Mouse (Mus musculus) brain, adult 2 months (tissue): ENCODE measurements around the gene Cplx2.

ENCODE experiments used
- DNase-seq: peaks from one replicate; pipeline ENCODE4 v3.0.0; 2011; ENCODE audit warnings: low read depth, low spot score

The Cplx2 gene

DNA sequence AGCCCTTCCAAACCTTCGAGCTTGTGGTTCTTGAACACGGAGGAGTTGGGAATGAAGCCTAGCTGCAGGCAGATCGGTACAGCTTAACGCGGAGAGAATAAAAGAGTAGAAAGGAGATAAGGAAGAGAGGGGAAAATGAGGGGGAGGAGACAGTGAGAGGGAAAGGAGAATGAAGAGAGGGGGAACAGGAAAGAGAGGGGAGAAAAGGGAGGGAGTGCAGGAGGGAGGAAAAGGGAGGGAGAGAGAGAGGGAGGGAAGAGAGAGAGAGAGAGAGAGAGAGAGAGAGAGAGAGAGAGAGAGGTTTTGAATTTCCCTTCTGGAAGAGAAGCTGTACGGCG, at the start of gene Cplx2:
Gene Cplx2 (plus strand): TSS at position 301 of the 338 bp plus-strand sequence.
- no peak for DNase-seq

DNA sequence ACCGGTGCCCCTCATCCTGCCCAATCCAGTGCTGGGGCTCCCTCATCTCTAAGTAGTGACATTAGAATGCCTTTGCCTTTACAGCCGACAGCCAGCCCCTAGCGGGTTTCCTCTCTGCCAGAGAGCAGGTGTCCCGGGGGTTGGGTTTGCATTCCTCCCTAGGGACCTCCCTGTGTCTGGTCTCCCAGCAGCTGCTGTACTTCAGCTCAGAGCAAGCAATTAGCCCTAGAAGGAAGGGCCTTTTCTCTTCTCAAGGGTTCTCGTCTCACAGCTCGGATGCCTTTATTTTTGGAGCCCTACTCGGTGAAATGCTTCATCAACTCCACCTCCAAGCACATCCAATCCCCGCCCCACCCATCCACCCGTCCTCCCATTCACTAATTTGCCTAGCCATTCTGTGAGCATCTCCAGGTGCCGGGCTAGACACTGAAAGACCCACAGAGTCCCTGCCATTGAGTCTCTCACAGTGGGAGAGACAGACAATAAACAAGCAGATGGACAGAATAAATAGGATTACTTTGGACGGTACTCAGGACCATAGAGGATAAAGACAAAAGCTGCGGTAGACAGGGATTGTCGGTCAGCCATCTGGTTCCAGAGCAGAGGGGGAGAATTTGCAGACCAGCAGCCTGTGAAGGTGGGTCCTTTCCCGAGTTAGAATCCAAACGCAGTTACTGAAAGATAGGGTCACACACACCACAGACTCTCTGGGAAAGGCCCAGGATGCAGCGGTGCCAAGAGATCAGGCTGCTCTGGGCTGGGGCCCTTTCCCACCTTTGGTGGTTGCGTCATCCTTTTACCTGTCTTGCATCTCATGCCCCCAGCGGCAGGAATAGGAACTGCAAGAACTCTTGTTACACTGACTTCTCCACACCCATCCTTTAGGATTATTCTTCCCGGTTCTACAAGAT, 48.5 kb upstream of the Cplx2 start:
- peak; percentile 88 for DNase-seq

DNA sequence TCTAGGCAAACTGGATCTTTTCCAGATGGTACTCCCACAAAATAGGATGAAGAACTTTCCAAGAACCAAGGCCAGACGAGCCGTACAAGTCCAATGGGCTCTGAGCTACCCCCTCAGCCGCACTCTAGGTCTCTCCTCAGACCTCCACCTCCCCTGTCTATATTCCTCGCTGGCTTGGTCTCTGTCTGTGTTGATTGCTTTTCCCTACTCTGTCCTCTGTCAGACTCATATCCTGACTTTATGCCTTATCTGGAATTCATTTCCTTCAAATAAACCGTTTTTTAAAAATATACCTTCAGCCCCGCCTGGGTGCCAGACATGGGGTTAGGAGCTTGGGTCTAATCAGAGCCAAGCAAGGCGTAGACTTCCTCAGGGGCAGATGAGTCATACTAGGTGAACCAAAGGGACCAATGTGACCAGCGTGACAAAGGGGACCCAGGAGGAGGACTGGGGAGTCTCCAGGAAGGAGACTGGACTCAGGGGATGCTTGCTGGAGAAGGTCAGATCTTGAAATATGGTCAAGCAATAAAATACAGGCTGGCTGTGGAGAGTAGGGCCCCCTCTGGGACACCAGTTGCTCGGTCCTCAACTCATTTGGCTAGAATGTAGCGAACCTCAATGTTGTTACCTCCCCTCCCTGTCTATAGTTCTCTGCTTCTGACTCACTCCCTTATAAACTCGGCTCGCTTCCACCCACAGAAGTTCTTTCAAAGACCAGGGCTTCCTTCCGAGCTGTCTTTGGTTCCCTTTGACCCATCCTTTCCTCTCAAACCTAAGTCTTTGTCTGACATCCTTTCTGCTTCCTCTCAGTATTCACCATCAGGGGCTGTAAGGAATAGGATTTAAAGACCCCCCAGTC, 47.6 kb upstream of the Cplx2 start:
- peak; percentile 66 for DNase-seq

DNA sequence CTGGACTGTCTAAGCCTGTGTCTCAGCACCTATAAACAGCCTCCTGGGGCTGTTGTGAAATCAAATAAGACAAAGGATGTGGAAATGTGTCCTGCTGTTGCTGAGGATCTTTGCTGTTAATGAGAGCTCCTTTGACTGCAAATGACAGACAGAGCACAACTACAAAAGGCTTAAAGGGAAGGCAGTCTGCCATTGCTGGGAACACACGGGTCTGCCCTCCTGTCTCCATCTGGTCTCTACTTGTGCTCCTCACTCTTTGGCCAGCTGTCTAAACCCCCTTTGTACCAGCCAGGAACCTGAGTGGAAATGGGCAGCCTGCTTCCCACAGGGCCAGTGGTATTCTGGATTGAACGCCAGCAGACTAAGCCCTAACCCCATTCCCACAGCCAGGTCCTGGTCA, 47.0 kb upstream of the Cplx2 start:
- DNase-seq = peak; percentile 65

DNA sequence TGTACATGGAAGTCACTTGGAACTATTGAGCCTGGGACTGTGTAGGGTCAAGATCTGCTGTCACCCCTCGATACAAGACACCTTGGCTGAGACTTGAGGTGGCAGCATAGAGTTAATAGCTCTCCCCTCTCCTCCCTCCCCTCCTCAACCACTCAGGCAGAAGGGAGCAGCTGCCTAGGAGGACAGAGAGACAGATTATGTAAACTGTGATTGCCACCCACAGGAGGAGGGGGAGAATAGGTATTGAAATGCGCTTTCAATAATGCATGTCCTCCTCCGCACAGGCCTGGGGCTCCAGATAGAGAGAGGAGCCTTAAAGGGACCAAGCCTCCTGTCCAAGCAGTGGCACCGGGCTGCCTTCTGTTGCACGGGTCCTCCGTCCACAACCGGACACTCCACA, 45.3 kb upstream of the Cplx2 start:
- peak; percentile 89 for DNase-seq

DNA sequence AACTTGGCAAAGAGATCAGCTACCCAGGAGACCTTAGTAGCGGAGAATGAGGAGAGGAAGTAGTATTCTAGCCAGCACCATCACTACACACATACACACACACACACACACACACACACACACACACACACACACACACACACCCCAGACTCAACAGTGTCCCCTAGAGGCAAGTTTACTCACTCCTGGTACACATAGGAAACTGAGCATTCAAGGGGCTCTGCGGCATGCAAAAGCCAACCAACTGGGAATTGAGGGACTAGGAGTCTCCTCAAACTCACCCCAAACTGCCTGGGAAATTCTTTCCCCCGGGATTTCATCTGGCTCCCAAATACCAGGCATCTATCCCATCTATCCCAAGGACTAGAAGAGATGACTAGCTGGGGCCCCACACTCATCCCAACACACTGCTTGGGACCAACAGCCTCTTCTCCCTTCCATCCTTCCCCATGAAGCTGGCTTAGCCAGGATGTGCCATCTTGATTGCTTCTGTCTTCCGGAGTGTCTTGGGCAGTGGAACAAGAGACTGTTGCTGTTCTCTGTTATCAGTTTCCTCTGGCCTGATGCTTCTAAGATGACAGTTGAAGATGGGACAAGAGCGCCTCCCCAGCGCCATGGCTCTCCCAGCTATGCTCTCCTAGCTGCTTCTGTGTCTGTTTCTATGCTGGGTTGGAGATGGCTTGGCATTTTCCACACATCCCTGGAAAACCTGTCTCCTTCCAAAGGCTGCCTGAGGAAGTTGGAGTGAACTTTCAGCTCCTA, 44.3 kb upstream of the Cplx2 start:
- DNase-seq = no peak

DNA sequence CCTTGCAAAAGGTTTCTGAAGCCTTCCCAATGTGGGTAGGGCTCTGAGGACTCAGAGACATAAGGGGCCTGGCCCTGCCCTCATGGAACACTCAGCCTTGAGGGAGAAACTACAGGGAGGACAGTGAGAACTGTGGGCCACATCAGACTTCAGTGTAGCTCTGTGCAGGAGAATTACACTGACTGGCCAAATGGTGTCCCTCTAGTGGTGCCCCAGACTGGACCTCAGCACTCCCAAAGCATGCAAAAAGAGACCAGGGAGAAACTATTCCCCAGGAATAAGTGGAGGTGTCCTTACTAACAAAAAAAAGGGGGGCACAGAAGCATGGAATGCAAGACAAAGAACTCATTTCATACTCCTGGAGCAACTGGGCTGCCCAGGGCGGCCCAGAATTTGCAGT, 43.1 kb upstream of the Cplx2 start:
- no peak for DNase-seq

DNA sequence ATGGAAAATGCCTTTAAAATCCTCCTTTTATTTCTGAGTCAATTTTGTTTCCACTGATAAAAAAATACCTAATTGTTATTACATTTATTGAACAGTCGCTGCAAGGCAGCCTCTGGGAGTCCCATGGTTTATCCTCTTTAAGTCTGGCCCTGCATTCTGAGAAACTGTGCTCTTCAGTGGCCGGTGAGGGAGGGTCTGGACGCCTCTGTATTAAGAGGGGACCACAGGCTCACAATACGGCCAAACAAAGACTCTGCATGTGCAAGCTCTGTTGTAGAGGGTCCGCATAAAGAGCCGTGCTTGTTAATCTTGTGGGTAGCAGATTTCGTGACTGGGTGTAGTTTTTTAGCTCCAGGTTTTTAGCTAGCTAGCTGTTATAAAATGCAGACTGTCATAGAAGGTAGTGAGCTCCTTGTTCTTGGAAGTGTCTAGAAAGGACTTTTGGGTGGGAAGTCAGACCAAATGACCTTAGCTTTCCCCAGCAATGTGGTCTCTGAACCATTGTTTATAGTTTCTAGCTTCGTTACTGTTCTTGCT, 42.1 kb upstream of the Cplx2 start:
- DNase-seq = no peak

DNA sequence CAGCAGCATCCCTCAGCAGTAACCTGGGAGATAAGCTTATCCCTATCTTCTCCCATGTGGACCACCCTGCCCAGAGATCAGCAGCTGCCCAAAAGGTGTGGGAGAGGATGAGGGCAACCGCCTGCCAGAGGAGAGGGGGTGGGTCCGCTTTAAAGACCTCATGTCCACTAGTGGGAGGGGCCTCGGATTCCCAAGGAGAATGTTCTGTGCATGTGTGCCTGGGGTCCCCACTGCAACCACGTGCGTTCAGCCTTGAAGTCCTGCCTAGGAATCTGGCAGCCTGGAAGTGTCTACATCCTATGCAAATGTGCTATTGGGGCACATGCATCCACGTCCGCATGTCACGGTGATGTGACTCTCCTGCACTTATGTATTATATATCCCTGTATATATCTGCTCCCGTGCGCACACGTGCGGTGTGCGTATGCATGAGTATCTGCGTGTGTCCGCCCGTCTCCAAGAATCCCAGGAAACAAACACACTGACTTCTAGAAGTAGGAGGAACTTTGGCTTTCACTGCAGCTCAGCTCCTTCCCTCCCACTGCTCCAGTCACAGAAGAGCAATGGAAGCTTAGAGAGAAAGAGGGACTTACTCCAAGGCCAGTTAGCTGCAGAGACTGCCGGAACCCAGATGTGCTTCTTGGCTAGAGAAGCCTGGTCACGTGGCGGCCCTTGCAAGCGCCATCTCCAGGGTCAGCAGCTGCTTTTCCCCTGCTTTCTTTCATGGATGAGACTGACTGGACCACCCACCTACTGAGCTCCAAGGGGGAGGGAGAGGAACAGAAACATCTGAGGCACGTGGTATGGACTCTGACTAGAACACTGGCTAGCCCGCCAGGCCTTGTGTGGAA, 39.1 kb upstream of the Cplx2 start:
- peak; percentile 80 for DNase-seq

DNA sequence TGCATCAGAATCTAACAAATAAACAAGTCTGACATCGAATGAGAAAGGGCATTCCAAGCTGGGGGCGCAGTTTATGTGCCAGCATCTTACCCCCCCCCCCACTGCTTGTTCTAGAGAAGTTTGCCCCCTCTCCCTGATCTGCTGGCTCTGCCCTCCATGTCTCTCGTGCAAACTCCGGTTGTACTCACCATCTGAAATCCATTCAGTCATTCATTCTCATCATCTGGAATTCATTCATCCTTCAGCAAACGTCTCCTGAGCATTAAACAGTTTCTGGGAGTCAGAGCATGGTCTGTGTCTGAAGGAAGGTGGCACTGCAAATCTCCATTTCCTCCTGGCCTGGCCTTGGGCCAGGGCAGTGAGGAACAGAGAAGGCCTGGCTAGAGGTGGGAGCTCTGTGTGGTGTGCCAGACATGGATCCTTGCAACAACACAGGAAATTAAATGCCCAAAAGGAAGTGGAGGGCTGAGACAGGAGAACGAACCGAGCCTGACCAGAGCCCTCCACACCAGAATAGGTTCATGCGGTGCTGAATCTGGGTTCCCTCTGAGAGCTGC, 38.1 kb upstream of the Cplx2 start:
- no peak for DNase-seq

DNA sequence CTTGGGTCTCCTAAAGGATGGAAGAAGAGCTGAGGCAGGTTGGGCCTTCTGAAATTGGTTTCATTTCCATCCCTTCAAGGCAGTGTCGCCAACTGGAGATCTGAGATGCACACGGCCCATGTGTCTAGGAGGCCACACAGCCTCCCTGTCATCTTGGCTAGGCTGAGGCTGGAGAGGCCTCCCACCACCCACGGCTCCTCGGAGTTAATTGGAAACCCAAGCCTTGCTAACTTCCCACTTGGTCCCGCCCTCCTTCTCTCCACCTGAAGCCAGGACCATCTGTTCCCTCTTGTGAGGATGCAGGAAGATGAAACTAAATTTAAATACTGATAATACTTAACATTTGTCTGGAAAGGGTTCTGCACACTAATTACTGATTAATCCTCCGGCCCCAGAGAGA, 34.1 kb upstream of the Cplx2 start:
- DNase-seq = peak; percentile 91

DNA sequence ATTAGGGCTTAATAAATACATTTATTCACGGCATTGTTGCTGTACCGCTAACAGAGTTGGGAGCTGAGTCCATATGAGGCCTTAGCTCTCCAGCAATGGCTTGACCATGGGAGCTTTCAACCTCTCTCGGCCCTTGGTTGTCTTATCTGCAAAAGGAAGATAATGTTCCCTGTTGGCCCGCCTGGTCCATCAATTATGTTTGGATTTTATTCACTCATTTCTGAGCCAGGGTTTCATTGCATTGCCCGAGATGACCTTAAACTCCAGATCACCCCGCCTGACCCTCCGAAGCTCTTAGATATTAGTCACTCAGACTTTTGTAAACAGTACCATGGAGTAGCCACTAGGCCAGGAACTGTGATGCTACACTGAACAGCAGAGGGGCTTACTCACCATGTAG, 33.6 kb upstream of the Cplx2 start:
- DNase-seq = no peak

DNA sequence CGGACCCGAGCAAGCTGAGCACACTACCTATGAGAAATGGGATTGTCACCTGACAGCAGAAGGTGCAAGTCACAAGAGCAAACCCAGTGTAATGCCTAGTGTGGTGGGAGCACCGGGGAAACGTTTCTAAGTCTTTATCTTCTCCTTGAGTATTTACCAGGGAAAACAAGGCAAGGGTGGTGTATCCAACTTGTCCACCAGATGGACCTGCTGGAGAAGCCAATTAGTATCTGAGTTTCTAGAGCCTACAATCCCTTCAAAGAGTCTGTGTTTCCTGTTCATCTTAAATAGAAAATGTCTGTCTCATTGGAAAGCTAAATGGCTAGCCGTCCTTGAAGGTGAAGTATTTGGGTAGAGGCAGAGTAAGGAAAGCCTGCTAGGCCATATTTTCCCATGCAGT, 32.3 kb upstream of the Cplx2 start:
- peak; percentile 59 for DNase-seq

DNA sequence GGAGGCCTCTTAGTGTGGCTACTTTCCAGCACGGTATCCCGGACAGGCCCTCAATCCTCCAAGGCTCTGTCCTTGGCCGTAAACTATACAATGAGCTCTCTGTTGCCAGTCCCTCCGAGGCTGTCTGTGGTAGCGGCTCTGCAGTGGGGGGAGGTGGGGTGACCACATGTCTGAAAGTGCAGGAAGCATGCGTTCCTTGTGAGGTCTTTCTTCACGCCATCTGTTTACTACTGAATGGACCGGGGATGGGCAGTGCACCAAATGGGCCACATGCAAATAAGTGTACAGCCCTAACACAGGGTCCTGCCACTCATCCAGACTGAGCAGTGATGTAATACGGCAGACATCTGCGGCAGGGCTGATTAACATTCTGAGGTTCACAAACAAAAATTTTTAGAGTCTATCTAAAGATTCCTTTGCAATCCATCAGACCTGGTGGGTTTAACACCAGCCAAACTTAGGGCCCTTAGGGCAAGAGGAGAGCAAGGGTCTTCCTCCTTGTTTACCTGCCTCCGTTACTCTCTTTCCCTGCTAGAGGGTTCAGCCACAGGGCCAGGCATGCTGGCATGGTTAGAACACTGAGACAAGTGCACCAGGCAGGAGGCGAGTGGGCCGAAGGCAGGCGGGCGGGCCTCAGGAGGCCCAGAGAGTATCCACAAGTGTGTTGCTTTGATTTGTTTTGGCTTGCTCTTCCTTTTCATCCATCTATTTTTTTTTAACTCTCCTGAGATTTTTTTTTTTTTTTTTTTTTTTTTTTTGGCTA, 25.1 kb upstream of the Cplx2 start:
- peak; percentile 66 for DNase-seq

DNA sequence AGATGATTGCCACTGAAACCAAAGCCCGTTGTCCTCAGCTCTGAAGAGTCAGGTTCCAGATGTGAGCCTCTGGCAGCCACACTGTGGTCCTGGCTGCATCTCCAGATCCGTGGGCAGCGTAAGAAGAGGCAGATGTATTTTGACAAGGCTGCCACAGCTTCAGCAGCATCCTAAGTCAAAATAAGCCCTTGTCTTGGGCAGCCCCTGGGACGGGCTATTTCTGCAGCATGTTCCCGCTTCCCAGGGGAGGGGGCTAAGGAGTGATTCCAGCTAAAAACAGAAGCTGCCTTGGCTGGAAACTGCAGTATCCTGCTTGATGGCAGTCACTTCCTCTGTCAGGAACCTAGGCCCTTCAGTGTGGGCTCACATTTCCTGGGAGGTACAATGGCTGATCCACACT, 23.1 kb upstream of the Cplx2 start:
- DNase-seq = peak; percentile 50

DNA sequence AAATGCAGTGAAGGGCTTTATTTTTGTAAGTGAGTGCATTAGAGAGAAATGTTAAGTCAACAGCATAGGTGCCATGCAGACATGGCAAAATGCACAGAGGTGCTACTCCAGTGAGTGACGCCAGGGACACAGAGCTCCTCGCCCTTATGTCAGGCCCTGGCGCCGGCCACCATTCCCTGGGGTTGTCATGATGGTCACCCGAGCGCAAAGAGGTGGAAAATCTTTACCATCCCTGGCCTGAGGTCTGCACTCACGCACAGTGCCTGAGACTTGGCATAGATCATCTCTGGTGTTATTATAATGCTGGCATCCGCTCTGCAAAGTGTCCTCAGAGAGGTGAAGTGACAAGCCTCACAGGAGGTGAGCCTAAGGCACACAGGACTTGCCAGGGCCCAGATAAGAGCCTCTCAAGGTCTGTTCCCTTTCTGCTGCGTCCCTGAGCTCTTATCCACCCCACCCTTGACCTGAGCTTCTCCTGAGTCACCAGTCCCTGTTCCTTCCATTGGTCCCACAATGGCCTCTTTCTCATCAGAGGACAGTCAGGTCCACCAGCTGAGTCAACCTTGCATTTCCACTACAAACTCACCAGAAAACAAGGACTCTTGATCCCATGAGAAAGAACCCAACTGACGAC, 21.9 kb upstream of the Cplx2 start:
- DNase-seq = no peak

DNA sequence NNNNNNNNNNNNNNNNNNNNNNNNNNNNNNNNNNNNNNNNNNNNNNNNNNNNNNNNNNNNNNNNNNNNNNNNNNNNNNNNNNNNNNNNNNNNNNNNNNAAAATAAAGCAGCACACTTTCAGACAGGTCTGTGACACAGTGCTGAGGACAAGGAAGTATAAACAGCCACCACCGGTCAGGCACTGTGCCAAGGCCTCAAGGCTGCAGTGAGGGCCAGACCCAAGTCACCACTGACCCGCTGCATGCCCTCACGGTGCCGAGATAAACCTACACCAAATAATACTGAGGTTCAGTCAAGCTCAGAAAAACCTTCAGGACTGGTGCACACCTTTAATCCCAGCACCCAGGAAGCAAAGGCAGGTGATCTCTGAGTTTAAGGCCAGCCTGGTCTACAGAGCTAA, 13.7 kb upstream of the Cplx2 start:
- DNase-seq = peak; percentile 68

DNA sequence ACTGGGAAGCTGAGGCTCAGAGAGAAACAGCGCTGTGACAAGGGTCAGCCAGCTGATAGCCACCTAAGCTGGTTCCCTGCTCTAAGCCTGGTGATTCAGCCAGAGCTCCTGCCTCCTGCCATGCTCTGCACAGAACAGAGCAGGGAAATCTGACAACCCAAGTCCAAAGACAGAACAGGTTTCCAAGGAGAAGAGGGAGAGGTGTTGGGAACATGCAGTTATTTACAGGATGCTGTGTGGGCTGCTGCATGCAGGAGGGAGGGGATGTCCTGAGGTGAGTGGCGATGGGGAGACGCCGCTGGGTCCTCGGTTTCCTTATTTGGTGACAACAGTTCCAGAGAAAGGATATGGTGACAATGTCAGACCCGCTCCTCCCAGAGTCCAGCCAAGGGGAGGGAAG, 12.0 kb upstream of the Cplx2 start:
- peak; percentile 83 for DNase-seq

DNA sequence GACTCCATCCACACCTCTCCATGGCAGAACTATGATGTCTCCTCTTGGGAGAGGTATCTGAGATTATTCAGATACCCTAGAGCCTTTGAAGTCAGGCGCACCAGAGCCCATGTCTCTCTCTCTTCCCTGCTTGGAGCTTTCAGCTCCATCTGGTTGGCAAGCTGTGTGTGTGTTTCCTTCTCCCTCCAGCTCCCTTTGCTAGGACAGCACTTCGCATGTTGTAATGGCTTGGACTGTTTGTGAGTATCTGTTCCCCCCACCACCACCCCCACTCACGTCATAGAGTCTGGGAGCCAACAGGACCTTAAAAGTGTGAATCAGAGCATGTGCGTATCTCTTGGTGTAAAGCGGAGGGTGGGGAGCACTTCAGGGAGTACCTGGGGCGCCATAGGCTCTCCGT, 6.5 kb upstream of the Cplx2 start:
- DNase-seq = peak; percentile 85
